Mouse (Mus musculus) cortical plate, adult 2 months (tissue): Measurements from ENCODE around the gene Dnmt3l. TPM values are rescaled to one million over a fixed set of nuclear protein-coding genes. Genes with fewer than 3 reads are reported as not detected.

Experiments used
- H3K27ac ChIP-seq: fragments of 200-500 bp; 2 replicates; pipeline ENCODE4 v1.5.1; 2012; ENCODE audit warnings: low read length, control low read depth, inconsistent platforms; ENCODE audit not compliant: insufficient read depth
- H3K4me1 ChIP-seq: fragments of 200-500 bp; 2 replicates; pipeline ENCODE4 v1.6.1; 2011; ENCODE audit warnings: low read length; ENCODE audit not compliant: control insufficient read depth, insufficient read depth
- H3K4me3 ChIP-seq: fragments of 200-500 bp; 2 replicates; pipeline ENCODE4 v1.5.1; 2011; ENCODE audit warnings: mild to moderate bottlenecking, low read length, control low read depth; ENCODE audit not compliant: insufficient read depth
- CTCF ChIP-seq: fragments of 200-500 bp; IDR thresholded peaks from 2 replicates; pipeline ENCODE4 v1.5.1; 2011; ENCODE audit warnings: mild to moderate bottlenecking, control low read depth, low read length; ENCODE audit not compliant: insufficient read depth; ENCODE audit errors: extremely low read depth
- POLR2A ChIP-seq: fragments of 200-500 bp; IDR thresholded peaks from 2 replicates; pipeline ENCODE4 v1.6.1; 2011; ENCODE audit warnings: mild to moderate bottlenecking, low read length, control low read depth; ENCODE audit not compliant: insufficient read depth; ENCODE audit errors: extremely low read depth
- polyA plus RNA-seq: library from polyadenylated mRNA; depleted of rRNA; stranded (reverse); fragments of >200 nt; gene quantifications from 2 replicates; pipeline ENCODE4 v1.2.3, GENCODE M21; 2012

The Dnmt3l gene
- polyA plus RNA-seq, 1 experiment: 0.13 TPM

GRCm38 (mm10) chr10:78078276-78078675 is 36.5 kb downstream of the Dnmt3l start:
- Histone ChIP-seq H3K4me1 (no peaks in the 10 kb centered on the region), H3K4me3 (no peak overlapping the region), H3K27ac (no peak overlapping the region)
- TF ChIP-seq CTCF (no peak), POLR2A (no peak)

- no peaks in the 10 kb centered on the region for H3K4me1 ChIP-seq
- H3K27ac ChIP-seq: no peak overlapping the region
- no peak for TF ChIP-seq POLR2A
- TF ChIP-seq CTCF: no peak
- no peak overlapping the region for H3K4me3 ChIP-seq
Measured at GRCm38 (mm10) chr10:78079955-78080591, 38.3 kb downstream of the Dnmt3l start.

- Histone ChIP-seq H3K4me1 (no peaks in the 10 kb centered on the region), H3K4me3 (no peak overlapping the region), H3K27ac (no peak overlapping the region)
- no peak for TF ChIP-seq CTCF
- TF ChIP-seq POLR2A: no peak
Measured at GRCm38 (mm10) chr10:78084073-78084472, 42.3 kb downstream of the Dnmt3l start.

GRCm38 (mm10) chr10:78085711-78086110 is 44.0 kb downstream of the Dnmt3l start:
- no peak overlapping the region for H3K27ac ChIP-seq
- no peaks in the 10 kb centered on the region for H3K4me1 ChIP-seq
- H3K4me3 ChIP-seq: no peak overlapping the region
- no peak for TF ChIP-seq POLR2A
- no peak for TF ChIP-seq CTCF

GRCm38 (mm10) chr10:78086444-78087061 is 44.8 kb downstream of the Dnmt3l start:
- Histone ChIP-seq H3K27ac (no peak overlapping the region), H3K4me3 (no peak overlapping the region)
- no peak for TF ChIP-seq POLR2A
- no peak for TF ChIP-seq CTCF

GRCm38 (mm10) chr10:78087101-78087511 is 45.4 kb downstream of the Dnmt3l start:
- TF ChIP-seq POLR2A: no peak
- no peak for TF ChIP-seq CTCF
- no peaks in the 10 kb centered on the region for H3K4me1 ChIP-seq
- no peak overlapping the region for H3K4me3 ChIP-seq
- H3K27ac ChIP-seq: no peak overlapping the region

More at GRCm38 (mm10) chr10:78086444-78087061, 44.8 kb downstream of the Dnmt3l start:
- H3K4me1 ChIP-seq: no peaks in the 10 kb centered on the region

- Histone ChIP-seq H3K4me3 (no peak overlapping the region), H3K27ac (no peak overlapping the region), H3K4me1 (no peaks in the 10 kb centered on the region)
- TF ChIP-seq POLR2A: no peak
- TF ChIP-seq CTCF: no peak
Measured at GRCm38 (mm10) chr10:78090246-78090645, 48.5 kb downstream of the Dnmt3l start.

- no peak overlapping the region for H3K4me3 ChIP-seq
- no peak overlapping the region for H3K27ac ChIP-seq
- TF ChIP-seq CTCF: no peak
- TF ChIP-seq POLR2A: no peak
- H3K4me1 ChIP-seq: no peaks in the 10 kb centered on the region
Measured at GRCm38 (mm10) chr10:78090706-78091491, 49.2 kb downstream of the Dnmt3l start.

- H3K4me1 ChIP-seq: no peaks in the 10 kb centered on the region
- no peak overlapping the region for H3K27ac ChIP-seq
Measured at GRCm38 (mm10) chr10:78091865-78092724, 50.3 kb downstream of the Dnmt3l start.

More at GRCm38 (mm10) chr10:78091865-78092724, 50.3 kb downstream of the Dnmt3l start:
- H3K4me3 ChIP-seq: no peak overlapping the region
- no peak for TF ChIP-seq POLR2A
- no peak for TF ChIP-seq CTCF
